Mouse (Mus musculus) left cerebral cortex, postnatal 4 days (tissue): ENCODE results near the gene Fam234b. TPM values are rescaled to one million over a fixed set of nuclear protein-coding genes. Genes with fewer than 3 reads are reported as not detected.
A peak's percentile ranks its signal among the peaks of the same experiment; 100 is the strongest.

ENCODE experiments used
- DNase-seq: peaks from one replicate; pipeline ENCODE4 v3.0.0-alpha.2; 2022
- intact Hi-C: fragments of 180-260 bp; cut with DNase I; formaldehyde crosslinking; loops from one replicate; pipeline ENCODE4 v1.15.1; 2025
- total RNA-seq, 2 experiments: library from RNA; stranded (reverse); gene quantifications; 2 replicates each; pipeline ENCODE4 v1.2.3; 2021

Gene Fam234b
- total RNA-seq, 2 experiments from 2014 or later: 86.1 to 92.1 TPM

DNA sequence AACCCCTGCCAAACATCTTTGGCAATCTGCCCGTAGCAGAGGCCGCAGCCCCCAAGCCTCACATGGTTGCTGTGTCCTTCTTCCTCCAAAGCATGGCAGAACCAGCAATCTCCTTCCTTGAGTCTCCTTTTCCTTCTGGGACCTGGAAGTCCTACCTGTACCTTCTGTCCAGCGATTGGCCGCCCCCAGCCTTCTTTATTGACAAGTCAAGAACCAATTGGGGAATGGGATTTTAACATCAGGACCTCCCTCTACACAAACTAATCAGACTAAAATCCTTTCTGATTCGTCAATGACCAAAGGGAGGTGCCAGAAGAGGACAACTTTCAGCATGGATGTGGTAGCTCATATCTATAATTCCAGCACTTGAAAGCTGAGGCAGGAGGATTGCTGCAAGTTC, 22.1 kb downstream of the Fam234b start:
- intact Hi-C loops: no loop called here

GRCm38 (mm10) chr6:135223786-135224416, 26.1 kb downstream of the Fam234b start:
- intact Hi-C loops: no loop called here
- DNase-seq: no peak

More for the DNA sequence above, 22.1 kb downstream of the Fam234b start:
- peak; percentile 29 for DNase-seq

- no peak for DNase-seq
- intact Hi-C loops: no loop called here
These were observed 30.7 kb downstream of the Fam234b start for GRCm38 (mm10) chr6:135228465-135228941.

DNA sequence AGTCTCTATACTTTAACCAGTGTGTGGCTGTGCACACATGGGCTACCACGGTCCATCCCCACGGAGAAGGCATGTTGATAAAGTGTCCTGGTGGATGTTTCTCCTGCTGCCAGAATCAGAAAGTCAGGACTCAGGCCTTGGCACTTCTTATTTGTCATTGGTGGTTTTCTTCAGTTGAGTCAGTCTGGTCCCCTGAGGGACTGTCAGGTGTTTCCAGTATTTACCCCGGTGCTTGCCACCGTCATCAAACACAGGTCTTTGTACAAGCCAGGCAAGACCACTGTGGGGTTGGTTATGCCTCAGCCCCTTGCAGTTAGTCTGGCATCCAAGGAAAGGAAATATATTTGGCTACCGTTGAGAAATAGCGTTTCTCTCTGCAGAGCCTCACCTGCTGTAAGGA, 32.8 kb downstream of the Fam234b start:
- intact Hi-C loops: loop anchor here (10.0 kb wide), 1 partner anchor 76 kb away; no protein-coding TSS in a partner anchor
- DNase-seq: no peak

DNA sequence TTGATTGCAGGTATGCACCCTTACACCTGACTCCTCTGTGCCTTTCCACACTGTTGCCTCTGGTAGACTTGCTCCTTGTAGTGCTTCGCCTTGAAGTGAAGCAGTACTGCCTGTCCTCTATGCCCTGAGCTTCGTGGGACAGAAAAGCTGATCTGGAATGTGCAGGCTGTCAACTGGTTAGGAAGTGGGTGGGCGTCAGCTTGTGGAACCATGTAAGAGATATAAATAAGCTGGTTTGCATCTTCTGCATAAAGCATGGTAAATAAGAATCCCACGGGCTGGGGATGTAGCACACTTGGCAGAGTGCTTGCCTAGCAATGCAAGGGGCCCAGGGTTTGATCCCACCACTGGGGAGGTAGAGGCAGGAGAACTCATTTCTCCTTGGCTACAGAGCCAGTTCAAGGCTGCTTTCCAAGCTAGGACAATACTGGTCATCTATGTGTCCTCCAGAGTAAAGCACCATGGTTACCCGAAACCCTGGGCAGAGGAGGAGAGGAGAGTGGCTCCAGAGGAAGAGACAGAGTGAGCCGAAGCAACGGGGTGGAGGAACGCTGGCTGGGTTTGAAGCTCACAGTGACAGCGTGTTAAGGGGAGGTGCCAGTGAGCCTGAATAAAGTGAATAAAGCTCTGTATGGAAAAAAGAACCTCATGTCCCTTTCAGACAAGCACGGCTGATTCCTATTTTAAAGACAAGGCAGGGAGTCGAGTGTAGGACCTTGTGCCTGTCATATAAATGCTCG, 34.8 kb downstream of the Fam234b start:
- no peak for DNase-seq
- intact Hi-C loops: loop anchor here (10.0 kb wide), 1 partner anchor 78 kb away; no protein-coding TSS in a partner anchor

DNA sequence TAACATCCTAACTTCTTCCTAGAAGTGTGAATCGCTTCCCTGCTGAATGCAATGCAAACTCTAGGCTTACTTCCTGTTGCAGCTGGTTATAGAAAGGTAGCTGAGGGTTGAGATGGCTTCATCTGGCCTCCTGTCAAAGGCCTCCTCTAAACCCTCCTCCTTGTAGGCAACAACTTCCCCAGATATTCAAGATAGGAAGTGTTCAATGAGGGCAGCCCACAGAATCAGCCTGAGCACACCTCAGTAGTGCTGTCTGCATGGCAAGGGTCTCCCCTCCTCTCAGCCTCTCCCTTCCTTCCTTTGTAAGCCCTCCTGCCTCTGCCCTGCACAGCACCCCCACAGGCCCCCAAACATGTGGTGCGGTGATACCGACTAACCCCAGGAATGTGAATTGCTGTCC, 38.0 kb downstream of the Fam234b start:
- intact Hi-C loops: loop anchor here (10.0 kb wide), 1 partner anchor 81 kb away; no protein-coding TSS in a partner anchor
- DNase-seq: no peak

DNA sequence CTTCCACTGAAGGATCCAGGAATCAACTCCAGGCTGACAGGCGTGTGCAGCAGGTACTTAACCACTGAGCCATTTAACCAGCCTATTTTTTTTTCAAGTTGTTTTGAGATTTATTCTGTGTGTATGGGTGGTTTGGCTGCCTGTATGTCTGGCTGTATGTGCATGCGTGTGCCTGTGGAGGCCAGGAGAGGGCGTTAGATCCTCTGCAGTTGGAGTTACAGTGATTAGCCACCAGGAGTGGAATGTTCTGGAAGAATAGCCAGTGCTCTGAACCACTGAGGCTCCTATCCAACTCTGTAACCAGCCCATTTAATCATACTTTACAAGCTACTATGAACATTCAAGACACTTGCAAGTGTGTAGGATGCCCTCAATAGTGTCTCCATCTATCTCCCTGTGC, 38.8 kb downstream of the Fam234b start:
- intact Hi-C loops: loop anchor here (10.0 kb wide), 1 partner anchor 82 kb away; no protein-coding TSS in a partner anchor
- no peak for DNase-seq

GRCm38 (mm10) chr6:135237326-135237725, 39.5 kb downstream of the Fam234b start:
- intact Hi-C loops: loop anchor here (10.0 kb wide), 1 partner anchor 83 kb away; no protein-coding TSS in a partner anchor
- DNase-seq: no peak

- no peak for DNase-seq
- intact Hi-C loops: loop anchor here (10.0 kb wide), 1 partner anchor 83 kb away; no protein-coding TSS in a partner anchor
These were observed 40.4 kb downstream of the Fam234b start for GRCm38 (mm10) chr6:135238211-135238610.

DNA sequence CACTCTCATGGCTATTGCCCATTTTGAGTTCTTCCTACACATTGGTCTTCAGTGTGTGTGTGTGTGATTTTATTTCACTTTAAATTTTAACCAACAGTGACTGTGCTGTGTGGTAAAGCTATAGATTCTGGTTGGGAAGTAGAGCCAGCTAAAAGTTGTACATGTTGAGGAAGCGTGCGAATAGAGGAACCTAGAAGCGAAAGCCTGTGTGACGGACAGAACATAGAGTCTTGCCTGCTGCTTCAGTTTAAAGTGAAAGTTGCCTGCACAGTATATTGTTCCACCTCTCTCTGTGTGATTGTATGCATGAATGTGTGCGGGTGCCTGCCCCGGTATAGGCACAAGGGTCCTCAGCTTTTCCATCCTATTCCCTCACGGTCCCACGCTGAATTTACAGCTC, 42.6 kb downstream of the Fam234b start:
- intact Hi-C loops: no loop called here
- DNase-seq: no peak

GRCm38 (mm10) chr6:135245586-135245985, 47.8 kb downstream of the Fam234b start:
- intact Hi-C loops: loop anchor here (5.0 kb wide), 1 partner anchor 132 kb away; no protein-coding TSS in a partner anchor
- no peak for DNase-seq

- intact Hi-C loops: loop anchor here (5.0 kb wide), 1 partner anchor 129 kb away; no protein-coding TSS in a partner anchor
- no peak for DNase-seq
These were observed 50.1 kb downstream of the Fam234b start for GRCm38 (mm10) chr6:135247861-135248260.

DNA sequence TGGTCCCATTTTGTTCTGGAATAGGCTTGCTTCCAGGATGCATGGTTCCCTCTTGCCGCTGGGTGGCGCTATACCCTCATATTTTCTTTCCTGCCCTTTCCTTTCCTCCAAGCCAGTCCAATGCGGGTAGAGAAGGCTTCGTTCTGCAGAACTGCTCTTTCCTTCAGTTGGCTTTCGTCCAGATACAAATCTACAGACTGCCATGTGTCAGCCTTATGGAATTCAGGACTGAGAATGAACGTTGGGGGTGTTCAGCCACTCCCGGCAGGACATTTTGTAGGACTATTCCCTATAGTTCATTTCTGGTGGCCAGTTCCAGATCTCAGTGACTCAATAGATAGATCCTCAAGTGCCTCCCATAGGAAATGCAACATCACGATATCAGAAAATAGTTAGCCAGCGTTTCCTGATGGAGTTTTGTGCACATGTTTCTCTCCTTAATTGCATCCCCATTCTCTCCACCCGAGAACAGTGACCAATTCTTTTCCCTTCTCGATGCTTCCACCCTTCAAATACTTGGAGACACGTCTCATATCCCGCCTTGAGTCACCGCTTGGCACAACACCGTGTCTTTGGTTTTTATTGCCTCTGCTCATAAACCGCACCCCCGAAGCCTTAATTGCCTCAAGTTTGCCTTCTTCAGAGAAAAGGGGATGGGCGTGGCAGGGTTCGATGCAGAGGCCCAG, 52.2 kb downstream of the Fam234b start:
- DNase-seq: peak; percentile 59

DNA sequence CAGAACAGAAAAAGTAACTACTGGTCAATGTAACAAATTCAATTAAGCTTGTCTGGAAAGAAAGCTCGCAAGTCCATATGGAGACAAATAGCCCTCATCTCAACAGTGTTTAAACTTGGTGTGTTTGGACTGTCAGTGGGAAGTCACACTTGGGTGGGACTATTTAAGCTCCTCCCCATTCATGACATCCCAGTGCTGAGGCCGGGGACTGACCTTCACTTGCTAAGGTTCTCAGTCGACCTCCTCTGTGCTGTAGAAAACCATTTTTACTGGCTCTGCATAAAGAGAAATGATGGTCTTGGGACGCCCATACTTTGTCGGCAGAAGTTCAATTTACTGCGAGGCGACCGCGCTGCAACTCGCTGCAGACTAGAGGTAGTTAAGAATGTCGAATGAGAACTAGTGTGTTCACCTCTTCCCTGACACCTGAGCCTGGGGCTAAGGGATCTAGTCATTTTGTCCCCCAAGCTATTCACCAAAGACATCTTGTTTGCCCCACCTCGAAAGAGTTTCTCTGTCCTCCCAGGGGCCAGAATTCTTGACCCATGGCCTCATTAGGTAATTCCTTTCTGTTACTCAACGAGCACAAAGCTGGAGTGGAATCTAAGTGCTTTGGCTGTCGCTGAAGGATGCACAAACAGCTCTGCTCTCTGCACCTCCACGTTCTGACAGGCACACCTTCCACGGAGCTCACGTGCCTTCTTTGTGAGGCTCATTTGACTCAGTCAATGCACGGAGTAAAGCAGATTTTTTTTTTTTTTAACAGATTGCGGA, 53.3 kb downstream of the Fam234b start:
- no peak for DNase-seq
- intact Hi-C loops: no loop called here

More for the DNA sequence above, 52.2 kb downstream of the Fam234b start:
- intact Hi-C loops: loop anchor here (5.0 kb wide), 1 partner anchor 127 kb away; no protein-coding TSS in a partner anchor

- intact Hi-C loops: no loop called here
These were observed 54.3 kb downstream of the Fam234b start for GRCm38 (mm10) chr6:135251849-135252727.

GRCm38 (mm10) chr6:135252728-135253077, 54.9 kb downstream of the Fam234b start:
- DNase-seq: peak; percentile 76
- intact Hi-C loops: no loop called here

More at GRCm38 (mm10) chr6:135251849-135252727, 54.3 kb downstream of the Fam234b start:
- peak; percentile 19 for DNase-seq

DNA sequence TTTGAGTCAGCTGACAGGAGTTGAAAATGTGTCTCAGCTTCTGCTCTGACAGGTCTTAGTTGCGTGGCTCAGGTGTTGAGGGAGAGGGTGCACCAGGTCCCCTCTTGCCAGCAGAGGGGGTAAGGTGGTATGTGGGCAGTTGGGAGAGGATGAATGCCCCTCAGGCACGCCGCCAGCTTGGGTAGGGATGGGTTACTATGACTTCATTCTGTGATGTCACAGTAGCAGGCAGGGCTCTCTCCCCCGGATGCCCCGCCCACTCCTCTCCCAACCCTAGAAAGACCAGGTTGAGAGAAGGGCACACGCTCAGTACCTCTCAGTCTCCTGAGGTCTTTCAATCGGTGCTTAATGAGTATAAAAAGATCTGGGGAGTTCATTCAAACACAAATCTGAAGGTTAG, 56.4 kb downstream of the Fam234b start, which contains the start of gene Gsg1:
Gene Gsg1, minus strand, starts transcription at position 199 of the 400 bp plus-strand sequence.
- DNase-seq: no peak
- intact Hi-C loops: no loop called here

GRCm38 (mm10) chr6:135260435-135260834, 62.7 kb downstream of the Fam234b start:
- no peak for DNase-seq
- intact Hi-C loops: no loop called here

DNA sequence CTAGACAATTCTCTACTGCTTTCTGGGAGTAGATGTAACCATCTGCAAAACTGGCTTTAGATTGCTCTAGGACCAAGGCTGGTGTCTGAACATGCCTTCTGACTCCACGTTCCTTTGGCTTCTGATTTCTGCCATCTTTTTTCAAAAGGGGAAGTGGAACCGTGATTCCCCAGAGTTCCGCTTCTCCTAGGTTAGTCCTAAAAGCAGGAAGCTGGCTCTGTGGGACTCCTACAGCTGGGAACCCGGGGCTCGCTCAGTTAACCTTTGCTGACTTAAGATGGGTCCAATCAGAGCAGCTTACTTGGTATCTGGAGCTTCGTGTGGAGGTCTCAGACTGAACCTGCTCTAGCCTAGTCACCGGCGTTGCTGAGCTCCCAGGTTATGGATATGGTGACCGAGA, 63.3 kb downstream of the Fam234b start:
- intact Hi-C loops: no loop called here
- no peak for DNase-seq
